Mouse (Mus musculus) liver, embryonic 11.5 days (tissue): ENCODE data around the gene Olfr212. TPM values are rescaled to one million over a fixed set of nuclear protein-coding genes. Genes with fewer than 3 reads are reported as not detected.

ENCODE experiments used
- polyA plus RNA-seq: library from polyadenylated mRNA; unstranded; fragments of >200 nt; fragmentation: Nextera tagmentation; extraction: Ambion mirVana; gene quantifications from 2 replicates; pipeline ENCODE4 v1.2.1, GENCODE M21; 2014

Gene Olfr212
- polyA plus RNA-seq, 1 experiment from 2014 or later = not detected

Other genes with a start within 250 kb of the Olfr212 start
- gene Zfand4, start 242.3 kb upstream of the Olfr212 start, polyA plus RNA-seq = 7.3 and 7.9 TPM in 2 replicates
- gene March8, start 168.5 kb upstream of the Olfr212 start, polyA plus RNA-seq = 41.3 and 43.4 TPM in 2 replicates
- gene Alox5, start 45.3 kb upstream of the Olfr212 start, polyA plus RNA-seq = 9.0 and 10.4 TPM in 2 replicates
- not detected in 2 replicates for gene Olfr211, start 17.4 kb upstream of the Olfr212 start, polyA plus RNA-seq
- gene Olfr213, start 31.9 kb downstream of the Olfr212 start, polyA plus RNA-seq = not detected in 2 replicates
- 0.33 and 0.56 TPM in 2 replicates for gene Gm5580, start 44.6 kb downstream of the Olfr212 start, polyA plus RNA-seq
- gene Olfr214, start 47.7 kb downstream of the Olfr212 start, polyA plus RNA-seq = not detected in 2 replicates
- not detected in 2 replicates for gene Olfr215, start 77.7 kb downstream of the Olfr212 start, polyA plus RNA-seq
- gene Zfp422, start 122.5 kb downstream of the Olfr212 start, polyA plus RNA-seq = 92.5 and 98.5 TPM in 2 replicates
- 5.3 and 6.1 TPM in 2 replicates for gene Depp1, start 144.1 kb downstream of the Olfr212 start, polyA plus RNA-seq
- gene Rassf4, start 167.4 kb downstream of the Olfr212 start, polyA plus RNA-seq = 4.8 and 4.9 TPM in 2 replicates
- 0.01 and 0.03 TPM in 2 replicates for gene Tmem72, start 210.4 kb downstream of the Olfr212 start, polyA plus RNA-seq